Mouse (Mus musculus): ENCODE measurements around the gene Ptk7.

DNA sequence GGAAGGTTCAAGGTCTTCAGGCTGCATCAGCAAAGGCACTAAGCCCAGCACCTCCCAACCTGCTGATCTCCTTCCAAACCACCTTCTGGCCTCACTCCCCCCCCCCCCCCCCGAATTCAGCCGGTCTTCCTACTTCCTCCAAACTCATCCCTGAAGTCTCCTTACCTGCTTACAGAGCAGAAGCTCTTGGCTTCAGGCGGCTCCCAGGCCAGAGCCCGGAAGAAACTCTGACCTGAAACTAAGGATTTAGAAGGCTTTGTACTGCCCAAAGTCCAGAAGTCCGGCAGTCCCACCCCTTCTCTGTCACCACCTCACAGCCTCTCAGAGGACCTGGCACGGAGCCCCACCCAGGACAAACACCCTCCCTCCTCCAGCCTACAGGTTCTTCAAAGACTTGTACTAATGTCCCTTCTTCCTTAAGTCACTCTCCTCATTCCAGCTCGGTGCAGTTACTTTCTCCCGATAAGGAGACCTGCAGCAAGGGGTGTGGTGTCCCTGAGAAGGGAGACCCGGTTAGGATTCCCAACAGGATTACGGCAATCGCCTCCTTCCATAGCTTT lies 15.7 kb upstream of the Ptk7 start:
- no peak for TF ChIP-seq CTCF (conservative IDR thresholded peaks at IDR 0.05 in 1 of 2, IDR thresholded peaks at IDR 0.05 in 1 of 2; ENCODE audit: low read depth in 2 of 2, low read length in 2 of 2)
- no peak for TF ChIP-seq TCF12 (IDR thresholded peaks at IDR 0.05; ENCODE audit: low read depth, low read length)
- no peak for TF ChIP-seq NRF1 (IDR thresholded peaks at IDR 0.05; ENCODE audit: low read depth, low read length)
- TF ChIP-seq USF1 (IDR thresholded peaks at IDR 0.05; ENCODE audit: low read depth, low read length), result no peak
- no peak for TF ChIP-seq SMC3 (IDR thresholded peaks at IDR 0.05; ENCODE audit: low read depth, low read length)
- no peak for TF ChIP-seq ELF1 (IDR thresholded peaks at IDR 0.05; ENCODE audit: low read depth, low read length)
- TF ChIP-seq ZC3H11A (IDR thresholded peaks at IDR 0.05; ENCODE audit: low read depth, low read length), result no peak
- no peak for TF ChIP-seq POLR2A (IDR thresholded peaks at IDR 0.05; ENCODE audit: low read depth, low read length)
- no peak for TF ChIP-seq JUND (conservative IDR thresholded peaks at IDR 0.05; ENCODE audit: low read depth, low read length)
- no peak for TF ChIP-seq PAX5 (IDR thresholded peaks at IDR 0.05; ENCODE audit: low read length)
